Mouse (Mus musculus) CH12.LX (cell line): ENCODE measurements around the gene Foxp1. TPM values are rescaled to one million over a fixed set of nuclear protein-coding genes. Genes with fewer than 3 reads are reported as not detected.

Source experiments
- DNase-seq: peaks from one replicate; pipeline ENCODE4 v3.0.0-alpha.2; 2013; ENCODE audit errors: extremely low read depth
- H3K27ac ChIP-seq: 2 replicates; pipeline ENCODE4 v1.5.1; 2012; ENCODE audit warnings: low read depth, mild to moderate bottlenecking, control low read depth, moderate library complexity; ENCODE audit not compliant: insufficient read depth
- H3K27me3 ChIP-seq: replicated peaks from 2 replicates; pipeline ENCODE3; 2012; ENCODE audit warnings: inconsistent platforms
- H3K36me3 ChIP-seq, 2 experiments: replicated peaks in 1 of 2; 2 replicates each; pipeline versions ENCODE3 to v1.6.1; 2012; ENCODE audit warnings: inconsistent platforms in 1 of 2, low read length in 1 of 2, mild to moderate bottlenecking in 1 of 2, mixed read lengths in 1 of 2, moderate library complexity in 1 of 2; ENCODE audit not compliant: control insufficient read depth in 1 of 2, insufficient read depth in 1 of 2
- H3K4me1 ChIP-seq, 2 experiments: 2 replicates each; pipeline ENCODE4 v1.6.1; 2012; ENCODE audit warnings: inconsistent platforms in 1 of 2, moderate library complexity in 1 of 2; ENCODE audit not compliant: insufficient read depth in 2 of 2, control insufficient read depth in 1 of 2
- H3K4me2 ChIP-seq: 2 replicates; pipeline ENCODE4 v1.6.1; 2012; ENCODE audit warnings: low read depth, mild to moderate bottlenecking, control low read depth; ENCODE audit not compliant: poor library complexity, insufficient read depth, severe bottlenecking
- H3K4me3 ChIP-seq, 3 experiments: fragments of 150-350 bp in 1 of 3; sonication (generic) in 1 of 3; replicated peaks in 1 of 3; 2 replicates each; pipeline versions ENCODE3 to v1.5.1; 2011 to 2012; ENCODE audit warnings: low read depth in 2 of 3, low read length in 2 of 3, mild to moderate bottlenecking in 2 of 3, moderate library complexity in 2 of 3, control low read depth in 1 of 3, improper control_type of control experiment in 1 of 3, inconsistent platforms in 1 of 3, mixed read lengths in 1 of 3; ENCODE audit not compliant: poor library complexity in 1 of 3
- H3K79me2 ChIP-seq: replicated peaks from 2 replicates; pipeline ENCODE4 v1.6.1; 2012; ENCODE audit warnings: mild to moderate bottlenecking, moderate library complexity; ENCODE audit not compliant: control insufficient read depth, poor library complexity, insufficient read depth, severe bottlenecking; ENCODE audit errors: extremely low read depth
- H3K9ac ChIP-seq: 2 replicates; pipeline ENCODE4 v1.6.1; 2012; ENCODE audit warnings: low read depth, mild to moderate bottlenecking, control low read depth, moderate library complexity; ENCODE audit not compliant: insufficient read depth
- H3K9me3 ChIP-seq: replicated peaks from 2 replicates; pipeline ENCODE3; 2012; ENCODE audit warnings: low read length, inconsistent platforms, mixed read lengths
- CHD1 ChIP-seq: IDR thresholded peaks from 2 replicates; pipeline ENCODE4 v1.6.1; 2012; ENCODE audit warnings: low read depth, low read length, improper control_type of control experiment, inconsistent platforms
- CHD2 ChIP-seq: IDR thresholded peaks from 2 replicates; pipeline ENCODE4 v1.6.1; 2011; ENCODE audit warnings: low read length, improper control_type of control experiment
- E2F4 ChIP-seq: IDR thresholded peaks from 2 replicates; pipeline ENCODE4 v1.6.1; 2011; ENCODE audit warnings: low read depth, low read length, improper control_type of control experiment; ENCODE audit not compliant: insufficient replicate concordance
- EP300 ChIP-seq: IDR thresholded peaks from 2 replicates; pipeline ENCODE4 v1.6.1; 2011; ENCODE audit warnings: low read length, improper control_type of control experiment
- GABPA ChIP-seq: IDR thresholded peaks from 2 replicates; pipeline ENCODE4 v1.6.1; 2012; ENCODE audit warnings: low read depth, low read length, improper control_type of control experiment, inconsistent platforms; ENCODE audit not compliant: insufficient replicate concordance
- IRF4 ChIP-seq: IDR thresholded peaks from 2 replicates; pipeline ENCODE4 v1.6.1; 2014; ENCODE audit warnings: low read depth, mild to moderate bottlenecking, inconsistent platforms, low read length, improper control_type of control experiment
- JUN ChIP-seq: IDR thresholded peaks from 2 replicates; pipeline ENCODE4 v1.6.1; 2011; ENCODE audit warnings: low read depth, mild to moderate bottlenecking, low read length, improper control_type of control experiment, moderate library complexity; ENCODE audit not compliant: insufficient read depth
- JUND ChIP-seq: conservative IDR thresholded peaks from 2 replicates; pipeline ENCODE4 v1.6.1; 2011; ENCODE audit warnings: low read depth, low read length, improper control_type of control experiment
- MEF2A ChIP-seq: IDR thresholded peaks from 2 replicates; pipeline ENCODE4 v1.6.1; 2014; ENCODE audit warnings: low read depth, mild to moderate bottlenecking, inconsistent platforms, low read length, improper control_type of control experiment, borderline replicate concordance
- POLR2A ChIP-seq: IDR thresholded peaks from 2 replicates; pipeline ENCODE4 v1.6.1; 2011; ENCODE audit warnings: low read depth, mild to moderate bottlenecking, improper control_type of control experiment, low read length
- POLR2AphosphoS2 ChIP-seq: IDR thresholded peaks from 2 replicates; pipeline ENCODE4 v1.6.1; 2011; ENCODE audit warnings: low read depth, low read length, improper control_type of control experiment
- SIN3A ChIP-seq: IDR thresholded peaks from 2 replicates; pipeline ENCODE4 v1.6.1; 2012; ENCODE audit warnings: low read length, improper control_type of control experiment, inconsistent platforms
- SMC3 ChIP-seq: IDR thresholded peaks from 2 replicates; pipeline ENCODE4 v1.6.1; 2011; ENCODE audit warnings: low read depth, low read length, improper control_type of control experiment
- dilution Hi-C: fragments of 300-500 bp; cut with MboI; formaldehyde crosslinking; loops from 2 replicates; pipeline ENCODE4 v1.14.3; 2020; ENCODE audit warnings: low sequenced_read_pairs; ENCODE audit not compliant: extremely low pct_unique_long_range_greater_than_20kb, extremely low pct_ligation_motif_present
- in situ Hi-C: fragments of 300-500 bp; cut with MboI; formaldehyde crosslinking; loops from 3 replicates; pipeline ENCODE4 v1.14.3; 2019; ENCODE audit warnings: low sequenced_read_pairs, low pct_ligation_motif_present, low pct_unique_long_range_greater_than_20kb, mixed read lengths
- polyA plus RNA-seq: library from polyadenylated mRNA; unstranded; fragments of >175 nt; gene quantifications from 2 replicates; pipeline ENCODE4 v1.2.1, GENCODE M21; 2012; ENCODE audit warnings: low read depth; ENCODE audit not compliant: insufficient read length
- total RNA-seq, 2 experiments: library from RNA; depleted of rRNA; stranded (reverse); fragments of 300-350 nt in 1 of 2; fragments of >200 nt in 1 of 2; gene quantifications; 2 replicates each; pipeline ENCODE4 v1.2.3; 2012 to 2014

Gene Foxp1
- total and polyA plus RNA-seq, 3 experiments: 66.5 to 105 (median 87.4) TPM

- Histone ChIP-seq H3K36me3 (peaks cover 75 to 98% of the 10 kb centered on the region in 2 experiments), H3K9ac (no peak overlapping the region), H3K79me2 (no peaks in the 10 kb centered on the region), H3K4me3 (no peak overlapping the region), H3K27ac (peak overlapping the region; percentile 43; the same call in 1 of the 2 replicates), H3K4me2 (no peak overlapping the region), H3K9me3 (no peaks in the 10 kb centered on the region), H3K27me3 (no peaks in the 10 kb centered on the region), H3K4me1 (peaks cover 6 to 38% of the 10 kb centered on the region in 2 experiments; a peak in 3 of 4 replicates)
- TF ChIP-seq EP300: peak; percentile 76
- peak; percentile 47; the same call in 1 of the 2 replicates for TF ChIP-seq JUND
- no peak for TF ChIP-seq GABPA
- TF ChIP-seq JUN: peak; percentile 43; the same call in 1 of the 2 replicates
- TF ChIP-seq E2F4: no peak
- TF ChIP-seq MEF2A: 0 out of 2 replicates have a peak, but pooled peaks have one; percentile 16
- TF ChIP-seq SMC3: peak; percentile 11; the same call in 1 of the 2 replicates
- TF ChIP-seq CHD1: no peak
- peak; percentile 89 for TF ChIP-seq IRF4
- dilution Hi-C loops (no loop called here), in situ Hi-C loops (loop anchor here (25.0 kb wide), 1 partner anchor 396 kb away; no protein-coding TSS in a partner anchor)
- peak; percentile 64 for DNase-seq
These were observed 589.3 kb downstream of the Foxp1 start for GRCm38 (mm10) chr6:98933135-98933724.

DNA sequence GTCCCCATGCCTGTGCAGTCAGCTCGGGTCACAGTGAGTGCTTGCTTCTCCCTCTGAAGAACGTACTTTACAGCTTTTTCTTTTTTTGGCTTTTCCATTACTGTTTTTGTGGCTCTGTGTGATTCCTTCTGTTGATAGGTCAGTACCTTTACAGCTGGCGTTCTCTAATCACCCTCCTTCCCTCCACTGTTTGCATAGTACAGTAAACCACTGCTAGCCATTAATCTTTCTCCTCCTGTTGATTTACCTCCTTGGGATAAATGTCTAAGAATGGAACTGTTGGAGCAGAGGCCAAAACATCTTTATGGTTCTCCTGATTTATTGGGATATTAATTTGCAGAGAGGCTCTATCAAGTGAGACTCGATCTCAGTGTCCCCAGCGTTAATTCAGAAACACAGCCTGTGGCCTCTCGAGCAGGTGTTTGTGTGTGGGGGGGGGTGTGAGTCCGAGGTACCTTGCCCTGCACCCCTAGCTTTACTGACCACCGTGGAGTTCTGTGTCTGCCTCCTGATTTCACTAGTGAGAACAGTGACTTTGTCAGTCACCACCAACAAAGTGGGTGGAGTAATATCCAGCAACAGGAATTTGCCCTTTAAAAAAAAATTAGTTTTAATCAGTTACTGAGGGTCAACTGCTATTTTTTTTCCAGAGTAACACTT lies 590.5 kb downstream of the Foxp1 start:
- TF ChIP-seq SIN3A (no peak), CHD2 (no peak), POLR2AphosphoS2 (0 out of 2 replicates have a peak, but pooled peaks have one; percentile 15), POLR2A (no peak)
- Histone ChIP-seq H3K4me2 (no peak overlapping the region), H3K79me2 (no peaks in the 10 kb centered on the region), H3K27me3 (no peaks in the 10 kb centered on the region), H3K4me1 (peaks cover 6 to 33% of the 10 kb centered on the region in 2 experiments; a peak in 3 of 4 replicates), H3K9ac (no peak overlapping the region), H3K4me3 (no peak overlapping the region), H3K36me3 (peaks cover 69 to 94% of the 10 kb centered on the region in 2 experiments), H3K27ac (no peak overlapping the region), H3K9me3 (no peaks in the 10 kb centered on the region)
- in situ Hi-C loops: loop anchor here (25.0 kb wide), 1 partner anchor 395 kb away; no protein-coding TSS in a partner anchor
- DNase-seq: no peak
- dilution Hi-C loops: no loop called here
